Mouse (Mus musculus): Measurements from ENCODE around the gene Mfsd4b1.

- TF ChIP-seq CTCF (IDR thresholded peaks at IDR 0.05; ENCODE audit: low read depth) (no peak), EP300 (optimal IDR thresholded peaks at IDR 0.05) (no peak)
These were observed 6.7 kb downstream of the Mfsd4b1 start for GRCm38 (mm10) chr10:40018261-40018860.
